ENCODE assay signal across 16 mouse cellular contexts in the genomic region with DNA sequence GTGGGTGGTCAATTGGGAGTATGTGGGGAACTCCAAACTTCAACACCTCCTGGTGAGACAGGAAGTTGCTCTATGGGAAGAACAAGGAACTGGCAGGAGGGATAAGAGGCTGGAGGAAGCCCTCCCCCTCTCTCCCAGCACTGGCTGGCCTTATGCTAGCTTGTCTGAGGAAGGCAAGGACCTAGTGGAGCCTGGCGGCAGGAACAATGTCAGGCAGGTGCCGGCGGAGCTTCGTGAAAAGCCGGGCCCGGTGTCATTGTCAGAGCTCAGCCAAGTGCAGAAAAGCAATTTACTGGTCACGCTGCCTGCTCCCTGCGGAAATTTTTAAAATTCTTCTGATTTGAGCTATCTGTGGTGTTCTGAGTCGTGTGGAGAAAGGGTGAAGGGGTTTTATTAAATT. TPM values are rescaled to one million over a fixed set of nuclear protein-coding genes. Genes with fewer than 3 reads are reported as not detected.
DNase-seq lines count a peak whose midpoint lies in the region; ATAC-seq and TF ChIP-seq lines count a peak whose summit lies in the region.
"Had no signal": no experiment of that assay in that cellular context is flagged by ENCODE, and none has a peak within 500 bp of the region (broad histone marks: within the 10 kb centered on the region; RNA-seq: fewer than 3 reads in every experiment).

No protein-coding gene starts in this region.

- TF ChIP-seq CTCF in lung, embryonic 14.5 days (IDR thresholded peaks at IDR 0.05; ENCODE audit: low read depth), result no peak
- TF ChIP-seq CTCF in brain, embryonic 14.5 days (IDR thresholded peaks at IDR 0.05; ENCODE audit: borderline replicate concordance, extremely low read depth, insufficient read depth, insufficient read length), result no peak
- TF ChIP-seq CTCF in layer of hippocampus, adult 2 months (conservative IDR thresholded peaks at IDR 0.05), result no peak

- H3K4me1 ChIP-seq in lung, embryonic 14.5 days (ENCODE audit: insufficient read depth), result peaks cover 27% of the 10 kb centered on the region
- peaks cover 38% of the 10 kb centered on the region for H3K4me1 ChIP-seq in midbrain, embryonic 12.5 days

- WGBS in lung, embryonic 14.5 days, result 34% methylated on average over 9 of the region's 9 CpGs
- WGBS in midbrain, embryonic 12.5 days, result 4% methylated on average over 9 of the region's 9 CpGs

- peak; percentile 54 for DNase-seq in embryo, embryonic 10 days (ENCODE audit: low spot score)
- DNase-seq in embryo, embryonic 9.5 days (ENCODE audit: extremely low spot score), result no peak
- peak; percentile 32 for DNase-seq in lung, embryonic 14.5 days
- no peak for DNase-seq in lung, postnatal 14 days
- DNase-seq in brain, embryonic 14.5 days (ENCODE audit: low read depth), result peak; percentile 62
- no peak for DNase-seq in layer of hippocampus, adult 2 months (ENCODE audit: low spot score in 2 of 2)
- no peak for DNase-seq in adrenal gland, adult 2 months
- DNase-seq: kidney, postnatal 14 days; liver, embryonic 13.5 days had no signal

- ATAC-seq in lung, embryonic 14.5 days (ENCODE audit: insufficient read depth), result no peak
- ATAC-seq in midbrain, embryonic 12.5 days (ENCODE audit: low FRiP score, low read depth), result no peak

- no peak overlapping the region for H3K27ac ChIP-seq in lung, embryonic 14.5 days (ENCODE audit: low read depth)
- H3K27ac ChIP-seq in midbrain, embryonic 12.5 days (replicated peaks), result peak overlapping the region; percentile 3; the same call in 1 of the 2 replicates
- no peak overlapping the region for H3K27ac ChIP-seq in layer of hippocampus, adult 2 months
- H3K27ac ChIP-seq: embryonic facial prominence, embryonic 15.5 days; hindbrain, embryonic 15.5 days; liver, embryonic 13.5 days had no signal

- peaks cover 30% of the 10 kb centered on the region for H3K27me3 ChIP-seq in lung, embryonic 14.5 days (ENCODE audit: insufficient read depth, low read length)
- H3K27me3 ChIP-seq in midbrain, embryonic 12.5 days, result peaks cover 58% of the 10 kb centered on the region
- H3K27me3 ChIP-seq: hindbrain, embryonic 15.5 days had no signal

- no peak overlapping the region for H3K4me2 ChIP-seq in lung, embryonic 14.5 days
- H3K4me2 ChIP-seq in midbrain, embryonic 12.5 days (replicated peaks), result peak overlapping the region; percentile 10; the same call in 1 of the 2 replicates
- H3K4me2 ChIP-seq: liver, embryonic 13.5 days had no signal

- no peak overlapping the region for H3K4me3 ChIP-seq in lung, embryonic 14.5 days (ENCODE audit: low read depth, low read length)
- no peak overlapping the region for H3K4me3 ChIP-seq in midbrain, embryonic 12.5 days
- H3K4me3 ChIP-seq in layer of hippocampus, adult 2 months, result no peak overlapping the region
- H3K4me3 ChIP-seq: embryonic facial prominence, embryonic 15.5 days; hindbrain, embryonic 15.5 days; liver, embryonic 13.5 days had no signal

- H3K9ac ChIP-seq in lung, embryonic 14.5 days, result no peak overlapping the region
- H3K9ac ChIP-seq in midbrain, embryonic 12.5 days (replicated peaks), result no peak overlapping the region
- H3K9ac ChIP-seq: embryonic facial prominence, embryonic 15.5 days; hindbrain, embryonic 15.5 days; liver, embryonic 13.5 days had no signal

- no peaks in the 10 kb centered on the region for H3K9me3 ChIP-seq in lung, embryonic 14.5 days (ENCODE audit: low read depth, low read length)
- no peaks in the 10 kb centered on the region for H3K9me3 ChIP-seq in midbrain, embryonic 12.5 days
- H3K9me3 ChIP-seq: embryonic facial prominence, embryonic 15.5 days; hindbrain, embryonic 15.5 days; liver, embryonic 13.5 days had no signal

- no peaks in the 10 kb centered on the region for H3K36me3 ChIP-seq in lung, embryonic 14.5 days (ENCODE audit: insufficient read depth)
- no peaks in the 10 kb centered on the region for H3K36me3 ChIP-seq in midbrain, embryonic 12.5 days
- H3K36me3 ChIP-seq: embryonic facial prominence, embryonic 15.5 days; hindbrain, embryonic 15.5 days; liver, embryonic 13.5 days had no signal

- TF ChIP-seq POLR2A in brain, embryonic 14.5 days (IDR thresholded peaks at IDR 0.05; ENCODE audit: borderline replicate concordance, extremely low read depth, insufficient read depth, insufficient read length, poor library complexity, severe bottlenecking), result no peak

RNA-seq across cellular contexts. Expression of gene Fgf18, which starts 3.3 kb away (rescaled TPM):
- polyA plus RNA-seq in lung, embryonic 14.5 days (2014; fragmentation: Nextera tagmentation; extraction: Ambion mirVana), result 10.8 and 10.9 TPM in 2 replicates
- polyA plus RNA-seq in brain, embryonic 14.5 days (2012; rRNA removed), result 2.6 and 3.8 TPM in 2 replicates
- polyA plus RNA-seq in midbrain, embryonic 12.5 days (2016; fragmentation: Nextera tagmentation; extraction: Ambion mirVana), result 3.0 and 3.6 TPM in 2 replicates
- total RNA-seq in layer of hippocampus, adult 2 months (2021), result 1 to 10 TPM; 4.1 TPM
- 1 to 10 TPM; 2.4 to 2.5 TPM for total RNA-seq in adrenal gland, adult 2 months (2021)
- polyA plus RNA-seq in adrenal gland, adult 2 months (2012; rRNA removed), result 0.36 and 0.87 TPM in 2 replicates
- total RNA-seq: granulocyte monocyte progenitor cell, adult 5-6 weeks; megakaryocyte-erythroid progenitor cell, adult 5-6 weeks had no signal

RNA-seq across cellular contexts. Expression of gene Npm1, which starts 19.1 kb away (rescaled TPM):
- 1,275 and 1,313 TPM in 2 replicates for polyA plus RNA-seq in lung, embryonic 14.5 days (2014; fragmentation: Nextera tagmentation; extraction: Ambion mirVana)
- 459 and 569 TPM in 2 replicates for polyA plus RNA-seq in brain, embryonic 14.5 days (2012; rRNA removed)
- polyA plus RNA-seq in midbrain, embryonic 12.5 days (2016; fragmentation: Nextera tagmentation; extraction: Ambion mirVana), result 647 and 719 TPM in 2 replicates
- 100 to 1,000 TPM; 183 to 184 TPM for total RNA-seq in layer of hippocampus, adult 2 months (2021)
- 100 to 1,000 TPM; 276 to 325 TPM for total RNA-seq in adrenal gland, adult 2 months (2021)
- 6.8 and 9.0 TPM in 2 replicates for polyA plus RNA-seq in adrenal gland, adult 2 months (2012; rRNA removed)

RNA-seq across cellular contexts. Expression of gene Tlx3, which starts 59.5 kb away (rescaled TPM):
- not detected in 2 replicates for polyA plus RNA-seq in lung, embryonic 14.5 days (2014; fragmentation: Nextera tagmentation; extraction: Ambion mirVana)
- 3.3 and 12.1 TPM in 2 replicates for polyA plus RNA-seq in brain, embryonic 14.5 days (2012; rRNA removed)
- 4.3 and 5.0 TPM in 2 replicates for polyA plus RNA-seq in midbrain, embryonic 12.5 days (2016; fragmentation: Nextera tagmentation; extraction: Ambion mirVana)
- total RNA-seq in layer of hippocampus, adult 2 months (2021), result not detected
- total RNA-seq in adrenal gland, adult 2 months (2021), result under 1 TPM in 1 of 2 experiments, not detected in 1; 0.38 TPM
- 0.23 and 0.51 TPM in 2 replicates for polyA plus RNA-seq in adrenal gland, adult 2 months (2012; rRNA removed)
- total RNA-seq: granulocyte monocyte progenitor cell, adult 5-6 weeks; left cerebral cortex, adult 8-10 months; megakaryocyte-erythroid progenitor cell, adult 5-6 weeks had no signal
- polyA plus RNA-seq: frontal cortex, adult 2 months; liver, embryonic 13.5 days had no signal

Comparison
In these comparisons a context has a peak if more than half of its experiments do, and no peak if none do; other contexts are left out.
1. DNase-seq: peak in embryo, embryonic 10 days (single experiment), lung, embryonic 14.5 days (single experiment) and brain, embryonic 14.5 days (single experiment); none in embryo, embryonic 9.5 days (single experiment), lung, postnatal 14 days (single experiment), layer of hippocampus, adult 2 months (0 of 2) and adrenal gland, adult 2 months (single experiment).
2. RNA of gene Npm1, which starts 19.1 kb away (polyA plus RNA-seq): 1,275 to 1,313 TPM in lung, embryonic 14.5 days, 647 to 719 TPM in midbrain, embryonic 12.5 days and 459 to 569 TPM in brain, embryonic 14.5 days; 6.8 to 9.0 TPM in adrenal gland, adult 2 months; every median in the first group is over 10 times any median in the second.